Mouse (Mus musculus) stomach, postnatal 0 days (tissue): ENCODE measurements around the gene Chst4.

Experiments used
- CTCF ChIP-seq: IDR thresholded peaks from 2 replicates; pipeline ENCODE4 v1.5.1; 2016; ENCODE audit warnings: antibody characterized with exemption, low read depth, mild to moderate bottlenecking, moderate library complexity
- EP300 ChIP-seq: optimal IDR thresholded peaks from 2 replicates; pipeline ENCODE3; 2016; ENCODE audit warnings: antibody characterized with exemption

GRCm38 (mm10) chr8:110002953-110003352, 36.6 kb downstream of the Chst4 start:
- peak; percentile 66 for TF ChIP-seq CTCF
- TF ChIP-seq EP300, result no peak
